Mouse (Mus musculus) large intestine, adult 2 months (tissue): ENCODE measurements around the gene Bri3. TPM values are rescaled to one million over a fixed set of nuclear protein-coding genes. Genes with fewer than 3 reads are reported as not detected.

Experiments used
- DNase-seq: peaks from one replicate; pipeline ENCODE4 v3.0.0-alpha.2; 2012; ENCODE audit warnings: low read depth, low spot score
- WGBS: fragments of 180-500 bp; shearing (Covaris S2); methylation state at CpG from one replicate; pipeline ENCODE4 v1.1.7; 2018; 5-methylcytosine and 5-hydroxymethylcytosine counted together
- polyA plus RNA-seq: library from polyadenylated mRNA; depleted of rRNA; stranded (reverse); fragments of >200 nt; gene quantifications from 2 replicates; pipeline ENCODE4 v1.2.3, GENCODE M21; 2012

Bri3 gene
- polyA plus RNA-seq, 1 experiment = 134 TPM

DNA sequence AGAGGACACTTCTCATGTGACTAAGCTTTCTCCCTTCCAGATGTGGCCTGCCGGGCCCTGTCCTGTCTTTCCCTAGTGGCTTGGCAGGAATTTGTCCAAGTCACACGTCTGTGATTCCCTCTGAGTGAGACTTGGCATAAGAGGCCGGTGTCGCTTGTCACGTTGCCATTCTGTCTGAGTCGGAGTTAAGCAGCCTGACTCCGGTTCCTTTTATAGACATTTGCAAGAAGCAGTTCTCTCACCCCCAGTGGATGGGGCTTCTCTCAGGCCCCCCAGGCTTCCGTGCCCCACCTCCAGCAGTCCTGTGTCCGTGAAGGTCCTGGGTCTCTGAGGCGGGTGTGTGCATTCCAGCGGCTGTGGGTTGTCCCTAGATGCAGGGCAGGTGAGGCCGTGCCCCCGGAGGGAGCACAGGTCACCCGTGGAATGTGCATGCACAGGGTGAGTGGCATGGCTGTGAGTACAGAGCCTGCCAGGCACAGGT is 13.9 kb downstream of the Bri3 start:
- DNase-seq = no peak
- WGBS = 13% methylated on average over 14 of the region's 14 CpGs

DNA sequence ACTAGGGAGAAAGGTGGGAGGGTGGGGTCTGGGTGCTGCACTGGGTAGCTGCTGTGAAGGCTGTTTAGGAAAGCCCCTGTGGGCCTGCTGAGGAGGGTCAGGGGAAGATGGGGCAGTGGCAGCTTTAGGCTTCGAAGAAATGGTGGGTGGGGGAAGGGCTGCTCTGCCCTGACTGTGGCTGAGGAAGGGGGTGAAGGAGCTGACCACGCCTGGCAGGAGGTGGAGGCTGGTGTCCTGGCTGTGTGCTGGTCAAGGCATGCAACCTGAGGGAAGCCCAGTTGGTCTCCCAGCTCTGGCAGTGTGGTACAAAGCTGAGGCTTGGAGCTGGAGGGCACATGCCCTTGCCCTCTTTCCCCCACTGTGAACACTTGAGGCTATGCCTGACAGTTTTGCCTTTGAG is 14.4 kb downstream of the Bri3 start:
- WGBS = 34% methylated on average over 2 of the region's 2 CpGs

DNA sequence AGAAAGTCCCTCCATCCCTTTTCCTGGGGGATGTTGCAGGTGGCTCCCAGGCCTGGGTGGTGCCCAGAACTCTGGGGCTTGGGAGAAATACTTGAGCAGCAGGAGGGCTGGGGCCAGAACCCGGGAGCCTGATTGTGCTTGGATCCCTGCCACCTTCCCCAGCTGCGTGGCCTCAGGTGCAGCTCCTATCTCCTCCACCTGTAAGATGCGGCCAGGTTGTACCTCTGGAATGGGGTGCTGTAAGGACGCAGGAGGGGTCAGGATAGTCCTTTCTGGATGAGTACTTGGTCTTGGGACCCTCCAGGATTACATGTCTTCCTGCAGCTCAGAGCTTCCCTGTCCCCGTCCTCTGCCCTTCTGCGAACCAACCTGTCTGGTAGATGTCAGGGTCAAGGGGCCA is 15.0 kb downstream of the Bri3 start:
- 44% methylated on average over 6 of the region's 6 CpGs for WGBS
- no peak for DNase-seq

More for the DNA sequence above, 14.4 kb downstream of the Bri3 start:
- no peak for DNase-seq

DNA sequence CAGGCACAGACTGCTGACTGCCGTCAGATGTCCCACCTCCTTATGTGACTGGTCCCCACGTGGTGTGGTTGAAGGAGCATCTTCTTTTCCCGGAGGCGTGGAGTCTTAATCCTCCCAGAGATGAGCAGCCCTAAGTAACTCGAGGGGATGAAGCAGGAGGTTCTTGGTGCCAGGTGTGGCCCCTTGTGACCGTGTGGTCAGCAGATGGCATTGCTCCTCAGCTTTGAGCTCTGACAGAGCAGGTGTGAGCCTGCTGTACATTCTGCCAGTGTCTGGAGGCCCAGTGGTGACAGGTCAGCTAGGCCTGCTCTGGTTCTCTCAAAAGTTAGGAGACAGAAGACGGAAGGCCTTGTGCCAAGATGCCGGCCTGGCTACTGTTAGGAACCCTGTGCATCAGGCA is 16.2 kb downstream of the Bri3 start:
- no peak for DNase-seq
- WGBS = 62% methylated on average over 8 of the region's 8 CpGs

DNA sequence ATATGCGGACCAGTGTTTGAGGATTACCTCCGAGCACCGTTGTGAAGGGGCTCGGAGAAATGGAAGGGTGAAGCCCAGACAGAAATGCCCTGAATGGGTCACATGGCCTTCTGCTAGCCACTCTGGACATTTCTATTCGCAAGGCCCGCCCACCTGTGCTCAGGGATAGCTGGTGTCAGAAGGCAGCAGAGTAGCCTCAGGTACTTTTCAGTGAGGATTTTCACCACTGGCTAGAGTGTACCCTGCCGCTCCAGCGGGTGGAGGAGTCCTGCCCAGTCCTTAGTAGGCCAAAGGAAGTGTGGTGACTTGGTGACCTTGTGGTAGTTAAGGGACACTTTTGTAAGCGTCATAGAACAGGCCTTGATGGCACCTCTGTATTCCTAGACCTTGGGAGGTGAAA is 17.1 kb downstream of the Bri3 start:
- no peak for DNase-seq
- WGBS = 75% methylated on average over 9 of the region's 9 CpGs

DNA sequence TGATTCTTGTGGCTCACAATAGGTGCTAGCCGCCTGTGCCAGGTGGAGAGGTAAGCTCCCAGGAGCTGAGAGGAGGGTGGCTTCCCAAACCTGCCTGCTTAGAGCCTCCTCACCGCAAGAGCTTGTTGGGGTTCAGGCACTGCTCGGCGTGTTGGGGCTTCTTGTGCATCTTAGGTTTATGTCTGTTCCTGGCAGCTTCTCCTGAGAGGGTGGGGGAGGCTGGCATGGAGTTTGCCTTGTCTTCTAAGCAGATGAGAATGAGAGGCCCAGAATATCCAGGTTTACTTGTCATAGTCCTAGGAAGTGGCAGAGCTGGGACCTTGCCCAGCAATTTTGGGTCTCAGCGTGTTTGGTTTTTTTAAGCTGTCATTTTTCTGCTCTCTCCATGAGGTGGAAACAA is 17.6 kb downstream of the Bri3 start:
- no peak for DNase-seq
- WGBS = 81% methylated on average over 5 of the region's 5 CpGs

DNA sequence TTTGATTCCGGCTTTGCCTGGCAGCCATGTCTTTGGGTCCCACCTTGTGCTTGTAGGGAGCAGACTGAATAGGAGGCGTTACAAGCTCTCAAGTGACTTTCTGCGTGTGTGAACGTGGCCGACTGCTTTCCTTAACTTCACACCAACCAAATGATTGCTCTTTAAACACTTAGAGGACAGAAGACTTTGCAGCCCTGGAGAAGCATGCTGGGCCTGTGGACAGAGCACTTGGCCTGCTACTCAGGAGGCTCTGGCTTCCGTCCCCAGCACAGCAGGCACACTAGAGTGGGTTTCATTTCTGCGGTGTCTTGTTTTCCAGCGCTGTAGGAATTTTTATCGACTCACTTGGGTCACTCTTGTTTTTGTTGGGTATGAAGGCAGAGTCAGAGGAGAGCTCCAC is 18.8 kb downstream of the Bri3 start:
- no peak for DNase-seq
- WGBS = 71% methylated on average over 9 of the region's 9 CpGs

DNA sequence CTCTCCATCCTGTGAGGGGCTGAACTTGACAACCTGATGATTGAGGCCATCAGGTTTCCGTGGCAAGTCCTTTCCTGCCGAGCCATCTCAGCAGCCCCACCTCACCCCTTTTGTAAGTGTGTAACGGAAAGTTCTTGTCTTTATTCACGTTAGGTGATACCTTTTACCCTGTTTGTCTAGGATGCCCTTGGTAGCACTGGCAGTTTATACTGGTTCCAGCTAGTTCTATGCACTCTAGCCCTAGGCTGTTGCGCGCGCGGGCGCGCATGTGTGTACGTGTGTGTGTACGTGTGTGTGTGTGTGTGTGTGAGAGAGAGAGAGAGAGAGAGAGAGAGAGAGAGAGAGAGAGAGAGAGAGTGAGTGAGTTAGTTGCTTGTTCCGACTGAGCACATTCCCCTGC is 19.3 kb downstream of the Bri3 start:
- DNase-seq = no peak
- 79% methylated on average over 13 of the region's 13 CpGs for WGBS

DNA sequence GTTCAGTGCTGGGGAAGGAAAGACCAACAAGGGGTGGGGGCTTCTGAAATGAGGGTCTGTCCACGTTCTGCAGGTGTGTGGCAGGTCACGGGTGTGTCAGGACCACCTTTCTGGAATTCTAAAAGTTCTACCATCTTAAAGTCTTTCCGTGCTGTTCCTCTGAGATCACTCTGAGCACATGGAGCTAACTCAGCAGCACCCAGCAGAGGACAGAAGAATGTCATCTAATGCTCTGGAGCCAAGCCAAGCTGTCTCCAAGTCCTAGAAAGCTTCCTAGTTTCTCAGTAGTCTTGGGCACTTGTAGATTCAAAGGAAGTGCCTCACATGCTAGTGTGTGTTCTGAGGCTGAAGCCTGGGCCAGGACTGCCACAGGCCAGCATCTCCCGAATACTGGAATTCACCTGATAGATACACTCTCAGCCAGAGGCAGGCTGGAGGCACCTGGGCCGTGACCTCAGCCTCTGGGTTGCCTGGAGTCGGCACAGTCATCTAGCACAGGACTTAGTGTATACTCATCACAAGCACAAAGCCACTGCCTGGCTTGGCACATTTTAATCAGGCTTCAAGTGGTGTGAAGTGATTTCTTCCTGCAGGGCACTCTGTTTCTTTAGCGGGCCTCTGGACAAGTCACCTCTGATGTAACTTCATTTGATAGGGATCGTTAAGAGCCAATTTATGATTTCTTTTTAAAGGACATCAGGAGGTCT is 23.5 kb downstream of the Bri3 start:
- DNase-seq = no peak
- WGBS = 57% methylated on average over 8 of the region's 8 CpGs

DNA sequence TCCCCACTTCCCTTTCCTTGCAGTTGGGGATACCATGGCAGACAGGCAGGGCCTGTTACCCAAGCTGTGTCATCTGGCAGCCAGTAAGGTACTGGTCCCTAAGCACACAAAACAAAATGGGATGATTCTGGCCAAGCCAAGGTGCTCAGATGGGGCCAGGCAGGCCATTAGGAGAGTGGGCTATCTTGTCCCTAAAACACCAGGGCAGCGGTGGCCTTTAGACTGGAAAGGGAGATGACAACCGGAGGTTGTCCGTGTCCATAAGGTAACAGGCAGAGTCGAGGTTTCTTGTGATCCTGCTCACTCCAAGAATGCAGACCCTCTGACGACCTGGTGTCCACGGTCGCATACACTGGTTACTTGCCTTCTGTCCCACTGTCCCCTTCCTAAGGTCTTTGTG is 25.7 kb downstream of the Bri3 start:
- WGBS = 94% methylated on average over 7 of the region's 7 CpGs

DNA sequence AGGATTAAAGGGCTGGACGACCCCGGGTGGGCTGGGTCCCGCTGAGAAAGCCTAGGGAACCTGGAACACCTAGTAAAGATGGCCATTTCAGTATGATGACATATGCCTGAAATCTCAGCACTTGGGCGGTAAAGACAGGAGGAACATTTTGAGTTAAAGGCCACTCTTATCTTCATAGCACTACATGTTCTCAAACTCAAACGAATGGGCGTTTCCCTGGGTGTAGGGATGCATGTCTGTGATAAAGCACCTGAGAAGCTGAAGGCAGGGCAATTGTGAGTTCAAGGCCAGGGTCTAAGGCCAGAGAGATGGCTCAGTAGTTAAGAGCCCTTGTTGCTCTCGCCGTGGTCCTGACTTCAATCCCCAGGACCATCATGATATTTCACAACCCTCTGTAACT is 26.2 kb downstream of the Bri3 start:
- DNase-seq = no peak
- WGBS = 86% methylated on average over 8 of the region's 8 CpGs

More for the DNA sequence above, 25.7 kb downstream of the Bri3 start:
- DNase-seq = no peak

DNA sequence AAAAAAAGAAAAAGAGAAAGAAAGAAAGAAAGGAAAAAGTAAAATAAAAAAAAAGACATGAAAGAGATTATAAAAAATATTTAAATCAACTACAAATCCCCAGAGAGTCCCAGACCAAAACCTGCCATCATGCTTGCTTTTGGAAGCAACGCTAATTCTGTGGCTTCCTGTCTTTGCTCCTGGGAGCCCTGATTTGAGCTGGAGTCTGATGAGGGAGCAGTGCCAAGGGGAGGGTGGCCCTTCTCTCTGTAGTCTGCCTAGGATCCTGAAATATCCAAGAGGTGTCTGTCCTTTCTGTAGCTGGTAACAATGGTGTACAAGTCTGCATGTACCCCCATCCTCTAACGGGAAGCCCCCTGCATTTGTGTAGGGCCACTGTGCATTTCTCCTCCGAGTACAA is 26.9 kb downstream of the Bri3 start:
- 86% methylated on average over 3 of the region's 3 CpGs for WGBS
- DNase-seq = no peak

DNA sequence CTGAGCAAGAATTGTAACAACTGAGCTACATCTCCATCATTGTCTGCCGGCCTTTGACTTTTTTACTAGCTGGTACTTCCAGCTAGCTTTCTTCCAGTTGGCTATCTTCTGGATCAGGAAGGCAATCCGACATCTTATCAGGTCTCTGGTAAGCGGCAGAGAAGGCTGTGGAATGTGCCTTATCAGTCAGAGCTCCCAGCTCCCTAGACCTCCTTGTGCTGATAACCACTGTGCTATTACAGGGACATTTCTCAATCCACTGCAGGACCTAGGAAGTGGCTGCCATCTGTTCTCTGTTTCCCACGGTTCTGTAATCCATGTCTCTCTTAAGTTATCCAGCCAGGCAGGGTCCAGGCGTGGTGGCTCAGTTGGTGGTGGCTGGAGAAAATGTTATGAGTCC is 27.5 kb downstream of the Bri3 start:
- no peak for DNase-seq
- WGBS = 71% methylated on average over 5 of the region's 5 CpGs

DNA sequence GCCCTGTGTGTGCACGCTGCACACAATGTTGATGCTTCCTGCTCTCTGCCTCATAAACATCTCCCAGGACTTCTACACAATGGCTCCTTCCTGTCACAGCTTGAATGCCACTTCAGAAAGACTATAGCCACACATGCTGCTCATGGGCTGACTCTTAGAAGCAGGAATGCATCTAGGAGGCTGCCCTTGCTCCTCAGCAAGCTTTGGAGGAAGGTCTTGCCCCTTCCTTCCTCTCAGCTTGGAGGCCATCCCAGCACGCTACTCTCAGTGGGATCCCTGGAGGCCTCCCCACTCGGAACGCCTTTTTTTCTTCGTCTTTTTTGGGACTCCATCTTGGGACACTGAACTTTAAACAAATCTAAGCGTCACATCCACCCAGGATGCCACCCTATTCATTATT is 30.7 kb downstream of the Bri3 start:
- no peak for DNase-seq
- WGBS = 83% methylated on average over 6 of the region's 6 CpGs

DNA sequence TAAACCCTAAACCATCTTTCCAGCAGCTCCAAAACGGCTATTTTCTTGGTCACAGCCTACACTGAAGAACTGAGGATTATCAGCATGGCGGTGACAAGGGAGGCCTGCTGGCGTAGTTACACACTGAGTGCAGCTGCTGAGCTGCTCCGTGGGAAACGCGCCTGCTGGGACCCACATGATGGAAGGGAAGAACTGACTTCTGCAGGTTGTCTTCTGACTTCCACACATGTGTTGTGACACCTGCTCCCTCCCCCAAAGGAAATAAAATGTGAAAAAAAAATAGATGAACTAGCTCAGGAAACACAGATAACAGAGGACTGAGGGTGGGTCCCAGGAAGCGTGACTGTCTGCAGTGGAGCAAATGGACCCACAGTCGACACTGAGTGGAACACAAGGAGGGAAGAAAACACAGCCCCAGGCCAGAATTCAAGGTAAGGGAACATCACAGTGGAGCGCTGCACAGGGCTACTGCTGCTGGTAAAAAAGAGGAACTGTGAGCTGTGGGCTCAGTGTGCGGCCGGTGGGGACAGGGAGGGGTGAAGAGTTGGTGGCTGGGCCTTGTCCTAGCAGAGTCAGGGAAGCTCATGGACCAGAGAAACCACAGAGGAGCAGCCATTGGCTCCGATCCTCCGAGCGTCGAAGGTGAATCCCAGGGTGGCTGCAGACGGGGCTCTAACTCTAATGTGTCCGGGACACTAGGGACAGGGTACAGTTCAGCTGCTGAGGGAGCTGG is 32.8 kb downstream of the Bri3 start:
- DNase-seq = no peak
- 81% methylated on average over 17 of the region's 17 CpGs for WGBS

DNA sequence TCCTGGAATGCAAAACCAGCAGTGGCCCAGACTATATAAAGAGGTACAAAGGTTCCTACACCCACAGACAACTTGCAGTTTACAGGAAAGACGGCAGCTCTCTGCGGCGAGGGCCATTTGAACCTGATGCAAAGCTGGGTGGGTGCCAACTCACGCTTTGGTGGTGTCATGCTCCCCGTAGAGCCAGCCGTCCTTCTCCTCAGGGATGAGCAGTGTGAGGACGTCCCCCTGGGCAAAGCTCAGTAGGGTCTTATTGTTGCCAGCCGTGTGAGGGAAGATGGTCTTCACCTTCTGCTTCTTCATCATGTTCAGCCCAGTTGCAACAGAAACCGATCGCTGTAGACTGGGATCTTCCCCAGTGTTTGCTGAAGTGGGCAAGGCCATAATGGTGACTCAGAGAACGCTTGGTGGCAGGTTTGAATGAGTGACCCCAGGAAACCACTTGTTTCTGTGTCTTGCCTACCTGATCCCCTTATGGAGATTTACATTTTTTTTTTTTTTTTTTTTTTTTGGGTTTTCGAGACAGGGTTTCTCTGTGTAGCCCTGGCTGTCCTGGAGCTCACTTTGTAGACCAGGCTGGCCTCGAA is 34.2 kb downstream of the Bri3 start:
- no peak for DNase-seq

DNA sequence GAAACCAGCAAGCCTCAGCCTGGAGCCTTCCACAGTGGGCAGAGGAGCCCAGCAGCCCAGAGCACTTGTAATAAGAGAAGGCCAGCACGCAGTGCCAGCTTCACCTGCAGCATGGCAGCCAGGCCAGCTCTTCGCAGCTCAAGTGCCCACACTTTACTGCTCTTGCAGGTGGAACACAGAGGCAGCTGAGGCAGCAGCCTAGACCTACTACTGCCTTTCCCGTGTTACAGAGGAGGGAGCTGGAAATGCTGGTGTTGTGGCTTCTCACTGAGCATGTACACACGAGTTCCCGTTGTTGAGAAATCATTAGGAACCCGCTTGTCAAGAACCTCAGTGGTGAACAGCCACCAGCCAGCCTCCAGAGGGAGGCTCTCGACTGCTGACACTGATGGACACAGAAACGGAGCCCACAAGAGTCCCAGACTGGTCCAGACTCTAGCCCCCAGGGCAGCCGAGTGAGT is 34.9 kb downstream of the Bri3 start:
- DNase-seq = no peak
- WGBS = 76% methylated on average over 9 of the region's 9 CpGs

More for the DNA sequence above, 34.2 kb downstream of the Bri3 start:
- 62% methylated on average over 12 of the region's 13 CpGs for WGBS

DNA sequence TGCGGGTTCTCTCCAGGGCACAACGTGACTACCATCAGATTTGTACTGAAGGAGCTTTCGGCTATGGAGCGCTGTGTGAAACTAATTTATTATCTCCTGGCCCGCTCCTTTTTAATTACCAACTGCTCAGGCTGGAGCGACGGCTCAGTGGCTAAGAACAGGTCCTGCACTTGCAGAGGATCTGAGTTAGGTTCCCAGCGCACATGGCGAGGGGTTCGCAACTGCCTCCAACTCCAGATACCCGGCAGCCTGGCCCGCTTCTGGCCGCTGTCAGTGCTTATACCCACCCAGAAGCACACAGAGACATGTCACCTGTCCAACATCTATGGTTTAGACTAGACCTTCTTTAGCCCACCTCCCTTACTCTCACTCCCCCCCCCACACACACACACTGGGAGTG is 35.7 kb downstream of the Bri3 start:
- 98% methylated on average over 13 of the region's 13 CpGs for WGBS
- no peak for DNase-seq

DNA sequence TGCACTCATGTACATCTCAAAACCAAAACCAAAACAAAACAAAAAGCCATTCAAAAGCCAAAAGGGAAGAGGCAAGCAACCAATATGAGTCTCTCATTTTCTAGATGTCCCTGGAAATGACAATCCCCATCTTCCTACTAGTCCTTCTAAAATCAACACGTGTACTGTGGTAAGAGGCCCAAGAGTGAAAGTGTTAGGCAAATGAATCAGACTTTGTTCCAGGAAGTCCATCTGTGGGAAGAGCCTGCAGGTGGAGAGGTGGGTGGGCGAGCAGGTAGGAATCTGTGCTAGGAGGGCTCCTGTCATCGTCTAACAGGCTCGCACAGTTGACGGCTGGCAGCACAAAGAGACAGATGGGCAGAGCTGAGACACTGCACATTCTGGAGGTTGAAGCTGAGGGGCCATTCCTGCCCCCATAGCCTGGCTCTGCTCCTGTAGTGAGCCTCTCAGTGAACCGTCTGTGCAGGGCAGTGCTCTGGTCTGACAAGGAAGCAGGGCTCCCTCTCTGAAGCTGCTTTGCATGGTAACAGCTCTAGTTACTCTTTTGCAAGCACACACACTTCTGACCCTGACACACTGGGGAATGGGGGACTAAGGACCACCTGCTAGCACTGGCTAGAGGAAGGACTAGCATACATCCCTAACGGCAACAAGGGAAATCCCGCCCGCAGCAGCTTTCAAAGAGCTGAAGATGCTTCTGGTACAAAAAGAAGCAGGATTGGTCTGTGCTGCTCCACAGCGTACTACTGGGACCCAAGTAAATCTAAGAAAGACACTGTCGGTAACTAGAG is 38.4 kb downstream of the Bri3 start:
- WGBS = 58% methylated on average over 11 of the region's 11 CpGs
- DNase-seq = no peak

DNA sequence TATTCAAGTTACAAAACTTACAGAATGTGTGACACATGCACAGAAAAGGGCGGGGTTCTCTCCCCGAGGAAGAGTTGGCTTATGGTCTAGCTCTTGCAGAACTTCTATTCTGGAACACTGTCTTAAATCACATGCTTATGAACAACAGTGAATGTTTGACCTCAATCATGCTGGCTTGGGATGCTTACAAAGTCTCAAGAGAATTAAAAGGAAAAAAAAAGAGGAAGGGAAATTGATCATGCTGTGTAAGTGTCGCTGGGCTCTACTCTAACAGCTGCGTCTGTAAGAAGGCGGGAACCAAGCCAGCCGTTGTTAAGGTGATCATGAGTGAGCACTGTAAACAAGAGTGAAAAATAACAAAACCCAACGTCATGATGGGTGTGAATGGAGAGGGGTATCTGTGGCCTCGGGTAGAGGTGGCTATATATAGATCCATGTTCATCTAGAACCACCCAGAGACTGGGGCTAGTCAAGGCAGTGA is 39.4 kb downstream of the Bri3 start:
- DNase-seq = no peak
- 22% methylated on average over 8 of the region's 8 CpGs for WGBS
